Mouse (Mus musculus) liver, embryonic 14.5 days (tissue): Measurements from ENCODE around the gene Fanci.

Experiments
- CTCF ChIP-seq: IDR thresholded peaks from 2 replicates; pipeline ENCODE4 v1.5.1; 2016; ENCODE audit warnings: antibody characterized with exemption, low read depth, control low read depth
- EP300 ChIP-seq: IDR thresholded peaks from 2 replicates; pipeline ENCODE4 v1.6.1; 2016; ENCODE audit warnings: antibody characterized with exemption, low read depth

- TF ChIP-seq CTCF (no peak), EP300 (no peak)
Measured at GRCm38 (mm10) chr7:79463376-79464077, 71.8 kb downstream of the Fanci start.
